8 mouse cellular contexts compared by ENCODE assay signal in genomic region chr2:125858521-125859280, GRCm38 (mm10). TPM values are rescaled to one million over a fixed set of nuclear protein-coding genes. Genes with fewer than 3 reads are reported as not detected.
DNase-seq lines count a peak whose midpoint lies in the region; ATAC-seq and TF ChIP-seq lines count a peak whose summit lies in the region.

TSS of gene Galk2 (plus strand) at chr2:125859109.
TSS of gene Cops2 (minus strand) at chr2:125859139.

- H3K4me2 ChIP-seq in embryonic facial prominence, embryonic 14.5 days (ENCODE audit: low read depth, low read length), result peak within 1 kb of the TSS; percentile 67
- H3K4me2 ChIP-seq in limb, embryonic 13.5 days (replicated peaks), result peak within 1 kb of the TSS; percentile 69
- H3K4me2 ChIP-seq in midbrain, embryonic 16.5 days (ENCODE audit: low read length), result peak within 1 kb of the TSS; percentile 72

- no peak for TF ChIP-seq CTCF in heart, adult 2 months (IDR thresholded peaks at IDR 0.05)

- peak; percentile 93 for TF ChIP-seq EP300 in heart, adult 2 months (IDR thresholded peaks at IDR 0.05; ENCODE audit: insufficient read depth, low read depth, low read length)

- TF ChIP-seq POLR2A in heart, adult 2 months (IDR thresholded peaks at IDR 0.05; ENCODE audit: insufficient read depth, low read depth, low read length), result peak; percentile 85

- no peaks in the 10 kb centered on the region for H3K9me3 ChIP-seq in embryonic facial prominence, embryonic 14.5 days (ENCODE audit: control insufficient read depth, low read length)
- no peaks in the 10 kb centered on the region for H3K9me3 ChIP-seq in limb, embryonic 13.5 days
- no peaks in the 10 kb centered on the region for H3K9me3 ChIP-seq in midbrain, embryonic 16.5 days (replicated peaks; ENCODE audit: control insufficient read depth, low read length, poor library complexity, severe bottlenecking)

- no peaks in the 10 kb centered on the region for H3K36me3 ChIP-seq in embryonic facial prominence, embryonic 14.5 days (ENCODE audit: control insufficient read depth, insufficient read depth, low read length)
- H3K36me3 ChIP-seq in heart, adult 2 months (ENCODE audit: control insufficient read depth, insufficient read depth, low read length), result peaks cover 2% of the 10 kb centered on the region; the same call in 1 of the 2 replicates
- no peaks in the 10 kb centered on the region for H3K36me3 ChIP-seq in limb, embryonic 13.5 days
- H3K36me3 ChIP-seq in midbrain, embryonic 16.5 days (ENCODE audit: control insufficient read depth, insufficient read depth, low read length), result no peaks in the 10 kb centered on the region

- H3K4me1 ChIP-seq in embryonic facial prominence, embryonic 14.5 days (ENCODE audit: control insufficient read depth, insufficient read depth, low read length), result peaks cover 9% of the 10 kb centered on the region
- no peaks in the 10 kb centered on the region; the same call in 1 of the 2 replicates for H3K4me1 ChIP-seq in heart, adult 2 months (ENCODE audit: control insufficient read depth, insufficient read depth, low read length)
- H3K4me1 ChIP-seq in limb, embryonic 13.5 days, result peaks cover 5% of the 10 kb centered on the region
- H3K4me1 ChIP-seq in midbrain, embryonic 16.5 days (ENCODE audit: control insufficient read depth, insufficient read depth, low read length), result peaks cover 22% of the 10 kb centered on the region

- ATAC-seq in embryonic facial prominence, embryonic 14.5 days (ENCODE audit: low read depth), result peak; percentile 99
- ATAC-seq in limb, embryonic 13.5 days (ENCODE audit: low FRiP score, low read depth), result peak; percentile 98
- ATAC-seq in midbrain, embryonic 16.5 days, result peak; percentile 100

- H3K4me3 ChIP-seq in embryonic facial prominence, embryonic 14.5 days (ENCODE audit: low read depth, low read length), result peak within 1 kb of the TSS; percentile 77
- H3K4me3 ChIP-seq in heart, adult 2 months, result peak within 1 kb of the TSS; percentile 79
- peak within 1 kb of the TSS; percentile 99 for H3K4me3 ChIP-seq in limb, embryonic 13.5 days
- peak within 1 kb of the TSS; percentile 98 for H3K4me3 ChIP-seq in midbrain, embryonic 16.5 days (ENCODE audit: low read depth, low read length)

- WGBS in embryonic facial prominence, embryonic 14.5 days, result 0% methylated on average over 33 of the region's 54 CpGs
- WGBS in heart, adult 2 months, result under 1% methylated on average over 48 of the region's 54 CpGs
- WGBS in limb, embryonic 13.5 days, result under 1% methylated on average over 46 of the region's 54 CpGs
- 1% methylated on average over 47 of the region's 54 CpGs for WGBS in midbrain, embryonic 16.5 days

- H3K79me2 ChIP-seq in heart, adult 2 months (replicated peaks; ENCODE audit: control insufficient read depth, insufficient read depth, low read length), result peaks cover 3% of the 10 kb centered on the region; the same call in 1 of the 2 replicates

- DNase-seq in 3T3-L1 (ENCODE audit: low read depth, low spot score), result peak; percentile 99
- peak; percentile 72 to 83 for DNase-seq in adrenal gland, postnatal 4 days (ENCODE audit: low spot score in 2 of 2)
- peak; percentile 98 for DNase-seq in embryonic facial prominence, embryonic 14.5 days (ENCODE audit: low spot score)
- peak; percentile 90 to 94 for DNase-seq in heart, adult 2 months
- DNase-seq in kidney, adult 8-10 months, result peak; percentile 95 to 96
- peak; percentile 87 to 95 for DNase-seq in spleen, postnatal 10 days (ENCODE audit: low spot score in 2 of 2)

- intact Hi-C loops in heart, adult 2 months (cut with DNase I), result loop anchor here (1.0 to 2.0 kb wide), 2 partner anchors 76 to 293 kb away; partner anchors contain the start of gene Secisbp2l

- peak within 1 kb of the TSS; percentile 97 for H3K9ac ChIP-seq in embryonic facial prominence, embryonic 14.5 days (ENCODE audit: low read depth, low read length)
- H3K9ac ChIP-seq in heart, adult 2 months (ENCODE audit: low read depth, low read length), result peak within 1 kb of the TSS; percentile 91
- peak within 1 kb of the TSS; percentile 99 for H3K9ac ChIP-seq in limb, embryonic 13.5 days
- peak within 1 kb of the TSS; percentile 99 for H3K9ac ChIP-seq in midbrain, embryonic 16.5 days (ENCODE audit: low read depth, low read length)

- no peaks in the 10 kb centered on the region for H3K27me3 ChIP-seq in embryonic facial prominence, embryonic 14.5 days (replicated peaks; ENCODE audit: control insufficient read depth, insufficient read depth, low read length)
- H3K27me3 ChIP-seq in heart, adult 2 months (ENCODE audit: control insufficient read depth, insufficient read depth, low read length), result no peaks in the 10 kb centered on the region
- H3K27me3 ChIP-seq in limb, embryonic 13.5 days, result no peaks in the 10 kb centered on the region
- H3K27me3 ChIP-seq in midbrain, embryonic 16.5 days (ENCODE audit: control insufficient read depth, insufficient read depth, low read depth, low read length), result no peaks in the 10 kb centered on the region

- H3K27ac ChIP-seq in embryonic facial prominence, embryonic 14.5 days (replicated peaks; ENCODE audit: low read depth, low read length), result peak within 1 kb of the TSS; percentile 85
- H3K27ac ChIP-seq in heart, adult 2 months, result peak within 1 kb of the TSS; percentile 79
- peak within 1 kb of the TSS; percentile 82 for H3K27ac ChIP-seq in limb, embryonic 13.5 days
- H3K27ac ChIP-seq in midbrain, embryonic 16.5 days (ENCODE audit: low read length), result peak within 1 kb of the TSS; percentile 89

RNA-seq across cellular contexts. Expression of gene Galk2, which starts in this region (rescaled TPM):
- total RNA-seq in adrenal gland, postnatal 4 days (2021), result 10 to 100 TPM; 51.4 to 56.5 TPM
- polyA plus RNA-seq in embryonic facial prominence, embryonic 14.5 days (2014; fragmentation: Nextera tagmentation; extraction: Ambion mirVana), result 35.2 and 42.0 TPM in 2 replicates
- 10 to 100 TPM; 10.1 TPM for total RNA-seq in heart, adult 2 months (2021)
- polyA plus RNA-seq in heart, adult 2 months (2012; rRNA removed), result 8.9 and 10.6 TPM in 2 replicates
- 43.7 and 44.8 TPM in 2 replicates for polyA plus RNA-seq in limb, embryonic 13.5 days (2015; fragmentation: Nextera tagmentation; extraction: Ambion mirVana)
- polyA plus RNA-seq in midbrain, embryonic 16.5 days (2015; fragmentation: Nextera tagmentation; extraction: Ambion mirVana), result 32.7 and 33.2 TPM in 2 replicates

RNA-seq across cellular contexts. Expression of gene Cops2, which starts in this region (rescaled TPM):
- 100 to 1,000 TPM; 144 to 145 TPM for total RNA-seq in adrenal gland, postnatal 4 days (2021)
- 89.0 and 90.0 TPM in 2 replicates for polyA plus RNA-seq in embryonic facial prominence, embryonic 14.5 days (2014; fragmentation: Nextera tagmentation; extraction: Ambion mirVana)
- 10 to 100 TPM; 83.9 to 85.4 TPM for total RNA-seq in heart, adult 2 months (2021)
- polyA plus RNA-seq in heart, adult 2 months (2012; rRNA removed), result 10.3 and 29.0 TPM in 2 replicates
- polyA plus RNA-seq in limb, embryonic 13.5 days (2015; fragmentation: Nextera tagmentation; extraction: Ambion mirVana), result 86.1 and 90.3 TPM in 2 replicates
- polyA plus RNA-seq in midbrain, embryonic 16.5 days (2015; fragmentation: Nextera tagmentation; extraction: Ambion mirVana), result 60.0 and 64.4 TPM in 2 replicates

Comparison
In these comparisons a context has a peak if more than half of its experiments do, and no peak if none do; other contexts are left out.
1. Peak in every context shown above with its lines: DNase-seq, ATAC-seq, H3K4me3 ChIP-seq and H3K27ac ChIP-seq.
2. RNA of gene Galk2 (total RNA-seq): 51.4 to 56.5 TPM in adrenal gland, postnatal 4 days; 10.1 TPM in heart, adult 2 months; every median in the first group is over 4 times any median in the second.